Mouse (Mus musculus) fibroblast of lung, adult 2 months (primary cell): ENCODE results near the gene Meis2.

Source experiments
- DNase-seq: peaks from one replicate; pipeline ENCODE4 v3.0.0-alpha.2; 2011; ENCODE audit warnings: low read depth

Gene Meis2

DNA sequence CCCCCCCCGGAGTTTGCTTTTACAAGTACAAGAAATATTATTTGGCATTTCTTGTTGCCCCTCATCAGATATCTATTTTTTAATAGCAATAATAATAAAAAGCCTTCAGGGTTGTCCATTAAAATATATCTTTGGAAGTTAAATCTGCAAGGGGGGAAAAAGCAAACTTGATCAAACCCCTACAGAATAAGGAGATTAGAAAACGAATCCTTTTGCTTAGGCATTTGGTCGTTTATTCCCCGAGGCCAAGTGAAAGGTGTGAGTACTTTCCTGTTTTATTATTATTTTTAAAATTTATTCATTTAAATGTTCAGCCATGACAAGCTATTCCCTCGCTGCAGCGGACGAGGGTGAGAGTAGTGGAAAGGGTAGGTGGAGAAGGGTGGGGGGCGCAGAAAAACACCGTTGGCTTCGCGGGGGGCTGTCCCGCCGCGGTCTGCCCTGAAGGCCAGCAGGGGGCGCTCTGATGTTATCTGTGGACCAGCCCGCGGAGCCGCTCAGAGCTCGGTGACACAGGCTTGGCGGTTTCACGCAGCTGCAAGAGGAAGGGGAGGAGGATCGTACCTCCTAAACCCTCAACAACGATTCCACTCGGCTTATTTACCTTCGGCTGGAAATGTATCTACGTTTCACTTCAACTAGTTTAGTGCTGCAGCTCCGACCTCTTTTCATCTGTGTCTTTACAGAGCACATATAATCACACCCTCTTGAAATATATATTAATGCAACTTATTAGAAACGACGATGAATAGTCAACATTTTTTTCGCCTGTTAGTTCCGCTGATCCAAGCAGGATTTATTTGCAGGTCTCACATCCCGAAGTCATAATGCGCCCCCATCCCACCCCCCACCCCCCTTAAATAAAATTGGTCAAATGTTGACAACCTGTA is 209.9 kb downstream of the Meis2 start:
- no peak for DNase-seq

GRCm38 (mm10) chr2:115854828-115855311 is 210.8 kb downstream of the Meis2 start:
- DNase-seq = no peak

DNA sequence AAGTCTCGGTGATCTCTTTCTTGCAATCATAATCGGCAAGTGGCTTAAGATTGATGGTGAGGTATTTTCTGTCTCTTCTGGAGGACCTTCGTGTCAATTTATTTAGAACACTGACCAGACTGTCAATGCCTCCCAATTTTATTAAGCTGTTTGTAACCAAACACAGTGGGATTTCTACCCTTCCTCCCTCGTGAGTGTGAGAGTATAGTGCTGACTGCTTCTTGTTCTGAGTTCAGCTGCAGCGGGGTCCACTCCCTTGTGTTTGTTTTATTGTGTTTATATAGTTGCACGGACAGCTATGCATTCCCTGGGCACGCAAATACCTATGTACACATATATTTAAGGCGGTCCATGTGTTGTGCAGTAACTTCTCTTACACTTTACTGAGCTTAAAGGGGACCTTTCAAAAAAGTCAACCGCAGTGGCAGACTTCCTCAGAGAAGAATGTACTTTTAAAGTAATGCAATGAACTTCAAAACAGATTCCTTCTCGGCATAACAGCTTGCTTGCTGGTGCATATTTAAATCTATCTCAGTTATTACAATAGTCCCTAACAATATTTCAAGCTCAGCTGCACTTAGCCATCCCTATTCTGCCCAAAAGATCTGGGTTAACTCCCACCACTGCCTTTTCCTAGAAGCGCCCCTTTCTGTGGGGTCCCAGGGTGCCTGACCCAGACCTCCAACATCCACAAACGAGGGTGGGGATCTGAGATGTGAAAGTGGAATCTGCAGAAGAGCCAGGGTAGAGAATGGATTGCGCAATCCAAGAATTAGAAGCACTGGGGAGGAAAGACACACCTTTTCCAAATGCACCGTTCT is 211.4 kb downstream of the Meis2 start:
- no peak for DNase-seq

GRCm38 (mm10) chr2:115853221-115853620 is 212.4 kb downstream of the Meis2 start:
- no peak for DNase-seq

DNA sequence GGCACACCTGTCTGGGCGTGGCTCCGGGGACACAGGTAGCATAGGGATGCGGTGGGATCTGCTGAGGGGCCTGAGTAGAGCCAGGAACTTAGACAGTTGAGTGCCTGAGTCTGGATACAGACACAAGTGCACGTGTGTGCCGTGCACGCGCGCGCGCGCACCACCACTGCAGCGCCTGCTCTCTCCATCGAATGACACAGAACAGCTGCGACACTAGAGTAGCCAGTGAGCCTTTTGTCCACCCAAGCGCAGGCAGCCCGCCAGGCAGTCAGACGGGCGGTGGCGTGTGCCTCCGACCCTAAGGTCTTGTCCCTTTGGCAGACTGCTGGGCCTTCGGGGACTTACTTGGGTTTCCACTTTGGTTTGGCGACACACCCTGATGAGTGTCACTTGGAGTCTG is 213.0 kb downstream of the Meis2 start:
- DNase-seq = no peak

DNA sequence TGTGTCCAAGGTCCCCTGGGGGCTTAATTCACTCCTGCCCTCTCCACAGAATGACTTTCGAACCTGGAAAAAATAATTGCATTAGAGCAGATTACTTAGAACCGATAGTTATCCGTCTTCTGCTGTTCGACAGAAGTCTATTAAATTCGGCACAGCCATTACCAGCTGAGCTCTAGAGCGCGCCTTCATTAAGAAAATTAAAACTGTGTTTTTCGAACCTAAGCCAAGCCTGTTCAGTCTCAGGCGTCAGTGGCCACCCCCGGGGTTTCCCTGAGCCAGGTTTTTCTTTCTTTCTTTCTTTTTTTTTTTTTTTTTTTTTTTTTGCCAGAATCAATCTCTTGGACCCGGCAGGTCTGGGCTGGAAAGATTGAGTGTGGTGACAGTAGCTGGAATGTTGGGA is 213.5 kb downstream of the Meis2 start:
- no peak for DNase-seq

DNA sequence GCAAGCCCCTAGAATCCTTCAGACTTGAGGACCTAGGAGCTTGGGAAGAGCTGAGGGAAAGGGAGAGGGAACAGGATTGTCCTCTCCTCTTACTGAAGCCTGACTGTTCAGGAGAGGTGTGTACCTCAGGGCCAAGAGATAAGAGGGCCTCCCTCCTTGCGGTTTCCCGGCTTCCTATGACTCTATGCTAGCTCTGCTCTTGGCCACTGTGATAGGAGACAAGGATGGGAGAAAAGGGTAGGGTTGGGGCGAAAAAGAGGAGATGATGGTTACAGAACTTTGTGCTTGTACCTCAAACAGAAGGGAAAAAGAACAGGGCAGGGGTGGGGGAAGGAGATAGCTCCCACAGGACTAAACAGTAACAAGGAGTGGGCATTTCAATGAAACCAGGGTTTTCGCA is 214.7 kb downstream of the Meis2 start:
- no peak for DNase-seq

DNA sequence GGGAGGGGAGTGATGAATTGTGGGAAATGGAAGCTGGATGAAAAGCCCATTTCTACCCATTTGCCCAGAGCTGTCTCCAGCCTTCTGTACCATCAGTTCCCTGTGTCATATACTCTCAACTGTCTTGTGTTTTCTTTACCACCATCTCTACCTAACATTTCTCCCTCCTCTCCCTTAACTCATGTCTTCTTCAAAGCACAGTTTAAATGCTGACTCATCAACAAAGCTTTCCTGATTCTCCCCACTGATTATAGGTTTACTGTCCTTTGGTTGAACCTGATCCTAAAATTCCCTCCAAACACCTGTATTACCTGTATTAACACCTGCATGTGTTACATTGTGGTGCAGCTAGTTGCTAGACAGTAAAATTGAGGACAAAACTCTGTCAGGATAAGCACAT is 222.8 kb downstream of the Meis2 start:
- no peak for DNase-seq

DNA sequence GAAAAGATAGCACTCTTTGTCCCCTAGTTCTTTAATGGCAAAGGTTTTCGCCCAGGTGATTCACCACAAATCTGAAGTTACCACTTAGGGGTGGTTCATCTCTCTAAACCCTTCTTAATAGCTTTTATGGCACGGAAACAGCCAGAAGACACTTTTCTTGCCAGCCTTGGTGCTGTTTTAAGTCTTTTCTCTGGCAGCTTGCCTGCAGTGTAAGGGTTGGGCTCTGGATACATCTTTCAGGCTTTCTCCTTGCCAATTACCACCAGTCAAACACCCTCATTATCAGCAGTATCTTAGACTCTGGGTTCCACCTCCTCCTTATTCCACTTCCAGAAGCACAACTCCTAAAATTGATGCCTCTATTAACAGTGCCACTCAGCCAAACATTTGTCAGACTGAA is 229.6 kb downstream of the Meis2 start:
- DNase-seq = no peak

GRCm38 (mm10) chr2:115822361-115822760 is 243.3 kb downstream of the Meis2 start:
- no peak for DNase-seq

DNA sequence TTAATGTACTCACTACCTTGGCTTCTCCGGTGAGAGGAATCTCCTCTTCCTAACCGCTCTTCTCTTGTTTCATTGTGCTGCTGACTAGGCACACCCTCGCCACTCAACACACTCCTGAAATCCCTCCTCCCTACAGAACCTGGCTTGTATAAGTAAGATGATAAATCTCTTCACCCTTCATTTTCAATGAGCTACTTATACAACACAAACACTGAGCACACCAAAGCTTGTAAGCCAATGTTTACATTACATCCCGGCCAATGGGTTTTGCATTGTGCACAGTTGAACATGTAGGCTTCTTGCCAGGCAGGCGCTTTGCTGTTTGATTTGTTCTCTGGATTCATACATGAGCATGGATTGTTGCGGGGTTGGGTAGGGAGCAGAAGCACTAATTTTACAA is 247.7 kb downstream of the Meis2 start:
- no peak for DNase-seq

DNA sequence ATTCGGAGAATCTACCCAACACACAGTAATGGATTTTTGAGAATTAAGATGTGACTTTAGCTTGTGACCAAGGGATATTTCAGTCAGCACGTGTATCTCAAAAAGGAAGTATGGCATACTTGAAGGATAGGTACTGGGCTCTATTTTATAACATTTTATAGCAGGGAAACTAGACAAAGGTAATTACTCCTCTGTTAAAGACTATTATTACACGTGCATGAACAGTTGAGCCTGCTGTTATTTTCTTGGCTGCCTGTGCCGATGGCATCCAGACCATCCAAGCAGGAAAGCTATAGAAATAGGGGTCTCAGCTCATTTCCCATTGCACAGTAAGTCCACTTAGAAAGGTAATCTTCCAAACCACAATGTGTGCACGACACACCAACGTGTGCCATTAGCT is 251.9 kb downstream of the Meis2 start:
- no peak for DNase-seq

DNA sequence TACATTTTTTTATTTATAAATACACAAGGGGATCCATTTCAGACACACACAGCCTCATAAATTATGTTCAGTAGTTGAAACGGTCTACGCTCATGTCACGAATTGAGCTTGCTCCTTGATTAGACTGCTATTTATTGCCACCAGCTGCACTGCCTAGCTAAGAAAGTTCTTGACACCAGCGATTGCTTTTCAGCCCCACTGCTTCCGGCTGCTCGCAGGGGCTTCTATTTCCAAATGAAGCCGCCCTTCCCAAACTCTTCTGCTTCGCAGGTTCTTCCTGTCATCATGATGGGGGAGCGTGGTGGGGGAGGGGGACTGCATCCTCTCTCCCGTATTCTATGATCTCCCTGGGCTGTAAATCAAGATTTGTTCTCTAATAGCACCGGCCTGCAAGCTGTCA is 252.3 kb downstream of the Meis2 start:
- DNase-seq = no peak
